Mouse (Mus musculus) heart, postnatal 4 days (tissue): ENCODE measurements around the gene Stum. TPM values are rescaled to one million over a fixed set of nuclear protein-coding genes. Genes with fewer than 3 reads are reported as not detected.

ENCODE experiments used
- DNase-seq: peaks from one replicate; pipeline ENCODE4 v3.0.0; 2021
- total RNA-seq, 2 experiments: library from RNA; stranded (reverse); gene quantifications; 2 replicates each; pipeline ENCODE4 v1.2.3; 2021

Gene Stum
- total RNA-seq, 2 experiments from 2014 or later = 0.74 to 1.6 TPM

GRCm38 (mm10) chr1:180428101-180428712, 55.1 kb downstream of the Stum start:
- peak; percentile 79 for DNase-seq

DNA sequence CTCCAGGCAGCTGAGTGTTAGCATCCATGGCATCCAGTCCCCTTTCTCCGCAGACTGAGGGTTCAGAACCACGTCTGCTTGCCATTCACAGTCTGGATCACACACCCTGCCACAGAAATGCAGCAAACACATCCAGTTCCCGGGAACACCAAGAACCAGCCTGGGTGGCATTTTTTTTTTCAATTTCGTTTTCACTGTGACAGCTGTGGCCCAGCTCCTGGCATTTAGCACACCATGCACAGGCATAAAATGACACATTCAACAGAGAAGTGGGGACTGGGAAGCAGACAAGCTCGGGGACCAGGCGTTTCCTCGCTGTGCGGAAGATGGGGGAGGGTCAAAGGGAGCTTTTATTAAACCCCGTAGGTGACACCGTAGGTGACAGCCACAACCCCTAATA, 55.6 kb downstream of the Stum start:
- no peak for DNase-seq

- no peak for DNase-seq
These were observed 56.9 kb downstream of the Stum start for GRCm38 (mm10) chr1:180426405-180426804.

- no peak for DNase-seq
These were observed 59.4 kb downstream of the Stum start for GRCm38 (mm10) chr1:180423931-180424330.

- DNase-seq = peak; percentile 57
These were observed 60.2 kb downstream of the Stum start for GRCm38 (mm10) chr1:180423008-180423639.

- peak; percentile 89 for DNase-seq
These were observed 61.1 kb downstream of the Stum start for GRCm38 (mm10) chr1:180422076-180422828.

DNA sequence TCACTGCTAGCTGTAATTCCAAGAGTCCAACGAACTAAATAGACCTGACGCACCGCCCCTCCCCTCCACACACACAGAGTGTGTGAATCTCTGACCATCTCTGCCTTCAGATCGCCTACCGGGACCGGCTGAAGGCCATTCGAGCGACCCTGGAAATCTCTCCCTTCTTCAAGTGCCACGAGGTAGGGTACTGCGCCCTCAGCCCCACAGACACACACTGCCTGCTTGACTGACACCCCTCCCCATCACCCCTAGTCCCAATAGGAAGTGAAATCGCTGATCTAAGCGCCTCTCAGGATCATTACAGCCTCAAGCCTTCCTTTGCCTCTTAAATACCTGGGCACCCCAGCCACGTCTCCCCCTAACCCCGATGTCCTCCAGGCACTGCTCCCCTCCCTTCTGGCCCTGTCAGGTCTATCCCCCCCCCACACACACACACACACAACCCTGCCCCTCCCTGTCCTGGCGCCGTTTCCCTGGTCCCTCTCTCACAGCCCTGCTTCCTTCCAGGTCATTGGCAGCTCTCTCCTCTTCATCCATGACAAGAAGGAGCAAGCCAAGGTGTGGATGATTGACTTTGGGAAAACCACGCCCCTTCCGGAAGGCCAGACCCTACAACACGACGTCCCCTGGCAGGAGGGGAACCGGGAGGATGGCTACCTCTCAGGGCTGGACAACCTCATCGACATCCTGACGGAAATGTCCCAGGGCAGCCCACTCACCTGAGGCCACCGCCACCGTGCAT, 62.0 kb downstream of the Stum start:
- DNase-seq = no peak

DNA sequence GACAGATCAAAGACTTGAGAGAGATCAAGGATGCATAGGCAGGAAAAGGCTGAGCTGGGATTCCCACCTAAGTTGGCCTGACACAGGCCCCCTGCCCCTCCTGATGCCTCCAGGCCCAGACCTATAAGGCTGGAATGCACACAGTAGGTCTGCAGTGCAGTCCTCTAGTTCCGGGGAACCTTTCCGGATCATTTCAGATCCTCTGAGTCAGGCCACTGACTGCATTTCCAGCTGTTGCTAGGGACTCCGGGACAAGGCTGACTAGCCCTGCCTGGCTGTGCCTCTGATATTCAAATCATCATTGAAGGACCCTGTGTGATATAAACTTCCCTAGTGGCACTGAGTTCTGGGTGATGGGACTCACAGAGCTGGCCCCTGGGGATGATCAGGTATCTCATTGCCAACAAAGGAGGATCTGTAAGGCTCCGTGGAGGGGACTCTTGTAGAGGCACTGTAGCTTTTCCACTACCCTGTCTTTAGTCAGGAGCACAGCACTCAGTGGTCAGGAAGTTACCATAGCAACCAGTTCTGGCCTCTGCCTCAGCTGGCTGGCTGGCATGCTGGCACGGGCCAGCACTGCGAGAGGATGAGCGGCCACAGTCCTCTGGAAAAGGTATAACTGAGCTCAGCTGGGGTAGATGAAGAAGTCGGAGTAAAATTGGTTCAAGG, 62.7 kb downstream of the Stum start:
- no peak for DNase-seq

GRCm38 (mm10) chr1:180419059-180419458, 64.2 kb downstream of the Stum start:
- DNase-seq = no peak

DNA sequence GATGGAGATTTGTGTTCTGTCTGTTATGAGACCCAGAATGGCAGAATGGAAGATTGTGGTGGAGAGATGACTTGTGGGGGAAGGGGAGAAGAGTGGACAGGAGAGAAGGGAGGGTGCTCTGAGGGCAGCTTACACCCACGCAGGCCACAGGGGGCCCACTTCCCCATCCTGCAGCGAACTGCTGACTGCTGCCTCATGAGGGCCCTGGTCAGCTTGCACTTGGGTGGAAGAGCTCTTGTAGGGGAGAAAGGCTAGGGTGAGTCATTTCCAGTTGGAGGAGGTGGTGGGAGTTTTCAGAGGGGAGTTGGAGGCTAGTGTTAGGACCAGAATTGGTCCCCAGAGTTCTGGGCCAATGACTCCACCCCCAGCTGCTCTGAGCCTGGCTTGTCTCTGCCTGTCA, 66.2 kb downstream of the Stum start:
- DNase-seq = no peak

- no peak for DNase-seq
These were observed 67.5 kb downstream of the Stum start for GRCm38 (mm10) chr1:180415836-180416235.

- no peak for DNase-seq
These were observed 68.2 kb downstream of the Stum start for GRCm38 (mm10) chr1:180415064-180415463.

GRCm38 (mm10) chr1:180410306-180410705, 73.0 kb downstream of the Stum start:
- DNase-seq = no peak

- DNase-seq = no peak
These were observed 73.5 kb downstream of the Stum start for GRCm38 (mm10) chr1:180409771-180410170.

DNA sequence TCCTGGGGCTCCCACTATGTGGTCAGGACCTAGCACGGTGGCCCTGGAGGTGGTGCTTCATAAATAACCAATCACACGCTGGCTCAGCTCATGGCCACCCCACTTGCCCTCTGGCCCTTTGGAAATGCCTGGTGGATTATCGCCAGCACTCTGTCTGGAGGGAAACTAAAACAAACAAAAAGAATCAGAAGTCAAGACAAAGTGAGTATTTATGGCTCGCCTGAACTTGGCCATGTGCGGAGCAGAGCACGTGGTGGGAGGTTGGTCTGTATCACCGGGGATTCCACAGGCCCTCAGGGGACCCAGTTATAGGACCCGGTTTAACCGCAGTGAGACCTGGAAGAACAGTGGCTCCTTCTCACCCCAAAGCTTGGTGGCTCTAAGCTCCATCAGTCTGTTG, 74.5 kb downstream of the Stum start:
- peak; percentile 52 for DNase-seq

DNA sequence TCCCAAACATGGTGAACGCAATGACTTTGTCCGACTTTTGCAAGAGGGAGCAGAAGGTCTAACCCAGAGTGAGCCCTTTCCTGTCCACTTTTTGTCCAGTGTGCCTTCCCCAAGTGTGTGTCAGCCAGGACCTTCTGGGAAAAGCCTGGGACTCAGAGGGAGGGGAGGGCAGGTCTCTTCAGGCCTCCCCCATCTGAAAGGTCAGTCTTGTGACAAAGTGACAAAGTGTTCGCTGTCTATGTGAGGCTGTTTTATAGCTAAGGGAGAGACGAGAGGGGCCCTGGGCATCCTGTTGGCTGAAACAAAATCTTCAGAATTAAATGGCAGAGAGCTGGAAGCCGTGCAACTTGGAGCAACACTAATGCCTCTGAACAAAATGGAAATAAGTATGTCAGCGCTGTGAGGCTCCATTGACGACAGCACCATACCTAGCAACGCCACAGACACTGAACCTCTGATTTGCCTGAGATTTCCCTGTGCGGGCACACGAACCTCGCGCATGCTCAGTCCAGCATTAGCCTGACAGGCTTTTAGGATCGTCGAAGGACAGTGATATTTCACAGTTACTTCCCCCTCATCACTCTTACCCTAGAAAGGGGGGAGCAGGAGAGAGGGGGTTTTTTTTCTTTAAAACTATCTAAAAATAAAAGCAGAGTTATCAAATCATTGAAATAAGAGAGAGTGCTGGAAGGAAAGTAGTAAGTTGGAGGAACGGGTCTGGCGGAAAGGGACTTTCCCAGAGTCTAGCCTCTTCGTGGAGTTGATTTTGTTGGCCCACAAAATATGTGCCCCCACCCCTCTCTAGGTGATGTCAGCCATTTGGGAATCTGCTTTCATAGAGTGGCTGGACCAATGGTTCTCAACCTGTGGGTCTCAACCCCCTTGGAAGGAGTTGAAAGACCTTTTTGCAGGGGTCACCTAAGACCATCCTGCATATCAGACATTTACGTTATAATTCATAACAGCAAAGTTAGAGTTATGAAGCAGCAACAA, 75.3 kb downstream of the Stum start:
- DNase-seq = no peak

DNA sequence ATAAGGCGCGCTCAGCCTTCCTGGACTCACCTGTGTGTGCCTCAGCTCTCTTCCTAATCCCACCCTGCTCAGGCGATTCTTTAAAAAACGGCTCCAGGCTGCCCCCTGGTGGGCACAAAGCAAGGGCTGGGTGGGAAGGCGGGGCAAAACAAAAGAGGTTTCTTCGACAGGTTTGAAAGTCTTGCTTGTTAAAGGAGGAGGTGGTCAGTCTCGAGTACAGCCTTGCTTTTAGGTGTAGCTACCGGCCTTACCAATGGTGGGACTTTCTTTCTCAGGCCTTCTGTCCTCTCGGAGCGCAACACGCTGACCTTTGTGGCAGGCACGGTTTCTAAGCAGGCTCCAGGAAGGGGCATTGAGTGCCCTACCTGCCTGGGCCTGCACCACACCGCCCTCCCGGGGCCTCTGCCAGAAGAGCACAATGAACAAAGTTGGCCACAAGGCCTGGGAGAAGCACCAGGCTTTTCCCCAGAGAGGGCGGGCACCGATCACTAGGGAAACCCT, 76.1 kb downstream of the Stum start:
- DNase-seq = peak; percentile 83

DNA sequence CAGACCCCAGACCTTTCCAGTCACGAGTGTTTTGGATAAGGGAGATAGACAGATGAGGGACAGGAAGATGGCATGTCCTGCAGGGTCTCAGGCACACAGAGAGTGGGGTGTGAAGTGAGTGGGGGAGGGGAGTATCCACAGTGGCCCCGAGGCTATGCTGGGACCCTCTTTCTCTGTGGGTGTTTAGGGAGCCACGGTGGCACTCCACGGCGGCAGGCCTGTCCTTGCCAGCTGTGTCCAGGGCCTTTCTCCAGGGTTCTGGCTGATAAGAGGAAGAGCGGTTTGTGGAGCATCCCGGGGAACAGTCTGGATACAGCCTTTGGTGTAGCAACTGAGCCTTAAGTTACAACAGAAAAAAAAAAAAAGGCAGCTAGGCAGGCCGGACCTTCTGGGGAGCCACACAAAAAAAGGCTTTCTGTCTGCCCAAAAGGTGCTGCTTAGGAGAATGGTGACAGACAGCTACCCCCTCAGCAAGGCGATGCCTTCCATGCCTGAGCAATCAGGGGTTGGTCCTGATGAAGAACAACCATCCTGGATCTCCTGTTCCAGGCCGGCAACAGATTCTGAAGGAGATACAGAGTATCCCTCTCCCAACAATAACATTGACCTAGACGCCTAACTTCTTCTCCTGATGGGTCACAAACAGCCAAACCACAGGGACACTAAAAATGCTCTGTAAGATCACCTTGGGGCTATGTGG, 76.8 kb downstream of the Stum start:
- DNase-seq = no peak

DNA sequence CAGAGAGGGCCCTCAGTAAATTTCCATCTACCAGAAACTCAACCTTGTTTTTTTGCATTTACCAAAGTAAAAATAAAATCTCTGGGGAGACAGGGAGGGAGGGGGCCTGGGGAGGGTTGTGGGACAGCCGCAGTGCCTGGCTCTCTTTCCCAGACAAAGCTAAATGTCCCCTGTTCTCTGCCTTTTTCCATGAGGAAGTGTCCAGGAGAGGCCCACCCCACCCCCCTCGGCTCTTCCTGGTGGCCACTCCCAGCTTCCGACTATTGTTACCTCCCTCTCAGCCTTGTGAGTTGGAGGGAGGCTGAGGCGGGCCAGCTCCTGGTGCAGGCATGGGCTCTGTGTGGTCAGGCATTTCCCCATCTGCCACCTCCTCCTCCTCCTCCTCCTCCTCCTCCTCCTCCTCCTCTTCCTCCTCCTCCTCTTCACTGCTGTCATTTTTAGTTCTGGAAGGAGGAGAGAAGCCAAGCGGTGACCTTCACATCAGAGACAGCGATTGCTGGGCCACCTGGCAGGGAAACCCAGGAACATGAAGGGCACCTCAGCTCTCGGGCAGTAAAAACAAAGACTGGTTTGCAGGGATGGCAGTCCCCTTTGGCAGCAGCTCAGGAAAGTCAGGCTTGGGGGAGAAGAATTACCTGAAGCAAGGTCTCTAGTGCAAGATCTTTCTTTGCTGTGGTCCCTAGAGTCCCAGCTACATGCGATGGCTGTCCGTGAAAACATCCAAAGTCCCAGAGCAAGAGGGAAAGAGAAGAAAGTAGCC, 77.5 kb downstream of the Stum start:
- peak; percentile 63 for DNase-seq

DNA sequence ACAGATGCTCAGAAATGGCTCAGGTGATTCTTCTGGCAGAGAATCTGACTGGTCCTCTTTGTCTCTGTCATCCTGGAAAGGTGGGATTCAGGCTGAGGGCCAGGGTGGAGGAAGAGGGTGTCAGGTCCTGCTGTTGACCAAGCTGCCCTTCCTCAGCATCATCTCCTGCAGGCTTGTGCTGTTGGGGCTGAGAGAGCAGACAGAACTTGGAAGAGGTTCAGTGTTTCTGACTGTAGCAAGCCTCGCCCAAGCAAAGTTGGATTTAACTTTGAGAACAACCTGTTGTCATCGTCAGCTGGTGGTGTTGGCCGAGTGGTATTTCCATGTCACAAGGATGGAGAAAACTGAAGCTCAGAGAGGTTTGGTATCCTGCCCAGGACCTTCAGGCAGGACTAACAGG, 78.6 kb downstream of the Stum start:
- no peak for DNase-seq
